Mouse (Mus musculus): Measurements from ENCODE around the gene Glod4.

DNA sequence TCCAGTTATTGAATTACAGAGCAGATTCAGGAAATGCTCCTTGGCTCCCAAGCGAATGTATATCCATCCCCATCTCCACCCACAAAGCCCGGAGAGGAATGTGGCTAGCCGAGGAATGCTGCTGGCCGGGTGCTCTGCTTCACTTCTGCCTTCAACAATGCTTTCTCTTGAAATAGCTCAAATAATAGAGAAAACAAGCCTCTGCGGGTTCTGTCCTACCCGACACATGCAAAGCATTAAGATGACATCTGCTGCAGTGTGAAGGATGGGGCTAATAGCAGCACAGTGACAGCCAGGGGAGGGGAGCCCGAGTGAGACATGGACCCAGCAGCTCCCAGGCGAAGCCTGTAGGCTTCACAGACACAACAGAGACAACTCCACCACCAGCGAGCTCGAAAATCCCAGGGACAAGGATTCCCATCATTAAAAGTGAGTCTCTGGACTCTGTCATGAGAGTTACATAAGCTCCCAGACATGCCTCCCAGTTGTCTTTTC is 123.1 kb downstream of the Glod4 start:
- TF ChIP-seq CTCF (conservative IDR thresholded peaks at IDR 0.05; ENCODE audit: insufficient read depth, insufficient read length, low read depth, low read length) (no peak), POLR2A (IDR thresholded peaks at IDR 0.05; ENCODE audit: low read depth, low read length) (no peak)

Measured in kidney, adult 2 months (tissue).